Mouse (Mus musculus) cerebellum, adult (tissue): Measurements from ENCODE around the gene Mlf2.

ENCODE experiments used
- ATAC-seq: cut with Nextera tagmentation; 2 replicates; pipeline ENCODE4 v1.9.2; 2017; ENCODE audit warnings: mild to moderate bottlenecking, moderate library complexity, mixed read lengths; ENCODE audit not compliant: insufficient number of reproducible peaks, low FRiP score, low TSS enrichment

The Mlf2 gene

GRCm38 (mm10) chr6:124911533-124912218 lies 19.5 kb upstream of the Mlf2 start, which contains the start of gene Lag3:
Gene Lag3, minus strand, starts transcription at chr6:124911705.
- ATAC-seq: no peak

GRCm38 (mm10) chr6:124913214-124913613 lies 18.0 kb upstream of the Mlf2 start:
- no peak for ATAC-seq

- ATAC-seq: no peak
Observed at GRCm38 (mm10) chr6:124913721-124914285, 17.4 kb upstream of the Mlf2 start.

- ATAC-seq: no peak
Observed at GRCm38 (mm10) chr6:124914511-124914910, 16.7 kb upstream of the Mlf2 start.

- no peak for ATAC-seq
Observed at GRCm38 (mm10) chr6:124915160-124915941, 15.8 kb upstream of the Mlf2 start.

- ATAC-seq: no peak
Observed at GRCm38 (mm10) chr6:124915942-124916694, 15.1 kb upstream of the Mlf2 start.

- ATAC-seq: peak; percentile 36; the same call in 1 of the 2 replicates
Observed at GRCm38 (mm10) chr6:124916695-124917517, 14.3 kb upstream of the Mlf2 start.

- ATAC-seq: peak; percentile 62
Observed at GRCm38 (mm10) chr6:124917518-124918330, 13.5 kb upstream of the Mlf2 start.

- ATAC-seq: no peak
Observed at GRCm38 (mm10) chr6:124918331-124918690, 12.9 kb upstream of the Mlf2 start.

GRCm38 (mm10) chr6:124918890-124919627 lies 12.1 kb upstream of the Mlf2 start:
- no peak for ATAC-seq

- ATAC-seq: peak; percentile 77
Observed at GRCm38 (mm10) chr6:124919695-124920317, 11.4 kb upstream of the Mlf2 start, which contains the start of gene Ptms. Gene Ptms, minus strand, starts transcription at chr6:124920103.

GRCm38 (mm10) chr6:124920318-124921085 lies 10.7 kb upstream of the Mlf2 start:
- no peak for ATAC-seq

- ATAC-seq: no peak
Observed at GRCm38 (mm10) chr6:124921539-124921938, 9.6 kb upstream of the Mlf2 start.

GRCm38 (mm10) chr6:124925173-124925793 lies 5.9 kb upstream of the Mlf2 start:
- ATAC-seq: no peak

- no peak for ATAC-seq
Observed at GRCm38 (mm10) chr6:124925941-124926340, 5.2 kb upstream of the Mlf2 start.

GRCm38 (mm10) chr6:124930231-124930630 lies 955 bp upstream of the Mlf2 start:
- ATAC-seq: 0 out of 2 replicates have a peak, but pooled peaks have one; percentile 0
